Mouse (Mus musculus): ENCODE measurements around the gene Ccdc180.

GRCm38 (mm10) chr4:45883250-45883649 lies 6.9 kb upstream of the Ccdc180 start:
- TF ChIP-seq CTCF (IDR thresholded peaks at IDR 0.05; ENCODE audit: borderline replicate concordance, insufficient read depth, low read depth, low read length) (no peak), POLR2A (IDR thresholded peaks at IDR 0.05; ENCODE audit: borderline replicate concordance, insufficient read depth, low read length) (no peak)

All from cerebellum, adult 2 months (tissue).